Mouse (Mus musculus) spleen, postnatal 10 days (tissue): ENCODE measurements at regions not wholly inside any gene's neighbourhood (a gene's known extent, or its start where the extent isn't known, plus 50 kb on each side); places are given as distances from the start of the nearest gene placed in this dataset.
"Not testable (repeated sequence)": the region's sequence is repeated elsewhere in the genome, so short reads cannot be mapped to it uniquely, and the experiment has no call there.

Experiments
- DNase-seq, 2 experiments: peaks; one replicate each; pipeline ENCODE4 v3.0.0; 2021 to 2022; ENCODE audit warnings: low spot score in 2 of 2

DNA sequence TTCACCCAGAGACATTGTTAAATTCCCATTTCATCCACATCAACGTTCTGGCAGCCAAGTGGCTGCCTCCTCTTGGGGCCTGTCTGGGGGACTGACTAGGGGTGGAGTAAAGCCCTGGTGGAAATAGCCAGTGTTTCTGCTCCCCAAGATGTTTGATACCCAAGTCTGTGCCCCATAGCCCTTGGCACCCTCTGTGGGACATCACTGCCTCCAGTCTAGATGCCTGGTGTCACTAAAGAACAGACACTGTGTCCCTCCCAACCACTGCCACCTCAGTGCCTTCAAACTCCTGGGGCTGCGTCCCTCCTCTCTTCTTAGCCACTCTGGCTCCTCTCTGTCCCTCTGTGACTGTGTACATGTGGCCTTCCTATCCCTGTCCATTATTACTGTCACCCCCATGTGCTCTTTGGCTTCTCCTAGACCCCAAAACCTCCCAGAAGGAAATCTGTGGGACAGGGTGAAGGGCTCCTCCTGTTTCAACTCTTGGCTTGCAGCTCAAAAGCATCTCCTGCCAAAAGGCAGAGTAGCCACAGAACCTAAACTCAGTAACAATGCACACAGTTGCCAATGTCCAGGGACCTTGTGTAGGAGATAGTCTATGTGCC lies 224.8 kb upstream of the Irx4 start:
- no peak for DNase-seq

DNA sequence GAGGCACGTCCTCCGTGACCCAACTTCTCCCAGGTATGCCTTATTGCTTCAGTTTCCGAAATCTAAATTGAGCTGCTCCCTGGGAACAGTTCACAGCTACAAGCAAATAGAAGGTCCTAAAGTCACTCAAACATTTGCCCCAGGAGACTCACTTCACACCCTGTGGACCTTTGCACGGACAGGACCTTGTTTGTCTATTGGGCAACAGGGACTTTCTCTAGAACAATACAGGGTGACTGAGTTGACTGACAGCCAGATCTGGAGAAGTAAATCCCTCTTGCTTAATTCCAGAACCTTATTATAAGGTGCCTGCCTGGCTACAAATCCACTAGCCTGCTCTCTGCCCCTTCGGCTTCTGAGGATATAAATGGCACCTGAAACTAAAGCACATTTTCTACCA lies 220.5 kb upstream of the Irx4 start:
- no peak for DNase-seq

DNA sequence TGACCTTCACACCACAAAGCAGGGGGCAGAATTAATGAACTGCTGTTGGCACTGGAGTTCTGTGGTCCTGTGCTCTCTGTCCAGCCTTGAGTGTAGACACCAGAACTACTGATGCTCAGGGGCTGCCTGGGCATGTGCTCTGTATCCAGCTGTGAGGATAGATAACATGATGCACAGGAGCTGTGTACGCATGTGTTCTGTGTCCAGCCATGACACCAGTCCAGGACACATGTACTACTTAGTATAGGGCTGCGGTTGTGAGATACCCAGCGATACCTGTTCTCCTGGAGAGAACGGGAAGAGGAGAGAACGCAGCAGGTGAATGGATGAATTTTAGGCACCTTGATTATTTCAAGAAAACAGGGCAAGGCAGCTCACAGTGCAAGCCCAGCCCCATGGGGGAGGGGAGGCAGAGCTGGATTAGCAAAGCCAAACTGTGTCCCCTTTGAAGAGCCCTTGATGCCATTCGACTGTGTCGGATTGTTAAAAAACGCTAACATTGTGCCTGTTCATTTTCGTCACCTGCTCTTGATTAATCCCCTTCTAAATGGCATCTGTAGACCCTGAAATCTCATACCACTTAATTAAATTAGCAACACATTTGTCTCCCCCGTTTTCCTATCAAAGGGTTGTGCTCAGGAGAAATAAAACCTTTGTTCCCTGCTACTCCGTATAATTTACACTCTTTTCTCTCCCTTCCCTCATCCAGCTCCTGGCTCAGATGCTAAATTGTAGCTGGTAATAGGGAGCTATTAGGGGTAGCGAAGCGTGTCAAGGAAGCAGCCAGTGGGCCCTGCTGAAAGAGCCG lies 218.8 kb upstream of the Irx4 start:
- no peak for DNase-seq

DNA sequence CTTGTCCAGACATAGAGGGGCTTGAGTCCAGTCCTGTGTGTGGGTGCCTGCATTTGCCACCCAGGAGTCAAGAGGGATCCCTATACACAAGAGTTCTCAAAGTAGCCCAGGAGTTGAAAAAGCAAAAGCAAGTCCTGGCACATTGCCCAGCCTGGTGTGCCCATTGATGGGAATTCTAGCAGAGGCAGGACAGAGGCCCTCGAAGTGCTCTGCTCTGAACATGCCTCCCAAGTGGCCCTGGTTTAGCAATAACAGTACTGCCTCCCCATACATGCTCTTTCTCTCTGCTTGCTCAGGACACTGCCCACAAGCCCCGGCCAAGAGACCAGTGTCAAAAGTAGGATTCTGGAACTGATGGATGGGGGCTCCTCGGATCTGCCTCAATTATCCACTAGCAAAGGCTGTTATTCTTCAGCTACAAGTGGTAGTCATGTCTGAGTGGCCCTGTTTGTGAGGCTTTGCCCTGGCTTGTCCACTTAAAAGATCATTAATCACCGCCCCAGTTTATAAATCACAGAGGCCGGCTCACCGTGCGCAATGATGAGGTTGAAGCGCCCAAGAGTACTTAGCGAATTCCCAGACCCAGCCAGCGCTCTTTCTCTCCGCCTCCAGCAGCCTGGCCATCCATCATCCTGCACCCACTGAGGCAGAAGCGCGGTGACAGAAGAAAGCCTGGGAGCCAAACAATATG lies 190.3 kb upstream of the Irx4 start:
- DNase-seq, result no peak

DNA sequence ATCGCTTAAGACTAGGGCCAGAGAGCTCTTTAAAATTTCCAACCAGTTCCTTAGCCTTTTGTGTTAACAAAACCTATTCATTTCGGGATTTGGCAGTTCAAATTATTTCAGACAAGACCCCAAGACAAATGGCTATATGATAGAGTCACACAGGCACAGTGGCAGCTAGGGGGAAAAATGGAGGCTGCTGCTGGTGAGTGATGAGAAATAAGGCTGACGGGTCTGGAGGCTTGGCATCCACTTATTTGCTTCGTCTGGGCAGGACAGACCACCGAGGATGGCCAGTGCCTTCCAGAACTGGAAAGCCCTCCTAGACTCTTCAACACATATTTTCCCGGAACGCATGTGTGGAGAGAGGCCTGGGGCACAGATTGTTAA lies 189.8 kb upstream of the Irx4 start:
- DNase-seq, result no peak

DNA sequence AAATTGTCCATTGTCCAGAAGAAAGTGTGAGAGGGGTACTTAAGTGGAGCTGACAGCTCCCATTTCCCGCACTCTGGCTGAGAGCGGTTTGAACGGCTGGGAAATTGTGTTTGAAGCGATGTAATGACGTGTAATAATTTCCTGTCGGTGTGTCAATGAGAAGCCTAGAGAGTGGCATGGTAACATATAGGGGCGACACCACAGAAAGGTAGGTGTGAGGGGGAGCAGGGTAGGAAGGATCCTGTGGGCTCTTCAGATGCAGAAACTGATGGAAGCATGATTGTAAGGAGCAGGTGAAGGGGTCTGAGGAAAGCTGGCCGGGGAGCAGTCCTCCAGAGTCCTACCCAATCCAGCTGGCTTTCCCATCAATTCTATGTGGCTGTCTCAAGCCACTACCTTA lies 189.2 kb upstream of the Irx4 start:
- DNase-seq, result no peak

DNA sequence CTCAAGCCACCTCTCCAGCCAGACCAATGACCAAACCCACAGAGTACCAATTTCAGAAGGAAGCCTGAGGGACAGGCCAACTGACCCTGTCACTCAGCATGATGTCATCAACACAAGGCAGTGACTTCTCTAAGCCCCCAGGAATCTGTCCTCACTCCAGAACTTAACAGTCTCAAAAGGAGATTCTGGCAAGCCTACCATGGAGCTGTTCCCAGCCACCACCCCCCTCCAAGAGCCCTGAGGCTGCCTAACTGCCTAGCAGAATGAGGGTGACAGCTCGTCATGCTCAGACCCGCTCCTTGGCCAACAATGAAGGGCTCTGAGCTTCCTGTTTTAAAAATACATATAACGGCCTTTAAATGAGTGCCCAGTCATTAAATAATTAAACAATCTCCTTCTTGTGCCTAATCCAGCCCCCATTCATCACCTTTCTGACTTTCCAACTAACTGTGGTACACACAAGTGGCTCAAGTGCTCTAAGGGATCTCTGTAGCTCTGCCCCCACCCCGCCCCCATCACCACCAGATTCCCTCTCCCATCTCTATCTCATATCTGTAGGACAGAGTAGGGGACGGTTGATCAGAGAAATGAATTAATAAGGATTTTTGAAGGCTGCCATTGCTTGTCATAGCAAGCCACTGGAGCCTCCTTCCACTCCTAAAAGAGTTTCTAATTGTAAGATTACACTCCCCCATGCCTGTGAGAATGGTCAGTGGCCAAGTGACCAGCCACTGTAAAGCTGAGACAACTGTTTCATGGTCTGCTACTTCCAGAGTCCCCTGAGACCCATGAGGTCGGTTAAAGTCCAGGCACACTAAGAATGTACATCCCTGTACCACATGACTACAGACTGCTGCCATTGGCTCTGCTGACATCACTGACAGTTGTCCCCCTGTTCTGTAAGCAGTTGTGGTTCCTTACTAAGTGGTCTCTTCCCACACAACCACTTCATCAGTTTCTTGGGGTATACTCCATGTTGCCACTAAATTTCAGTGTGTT lies 188.1 kb upstream of the Irx4 start:
- no peak for DNase-seq

DNA sequence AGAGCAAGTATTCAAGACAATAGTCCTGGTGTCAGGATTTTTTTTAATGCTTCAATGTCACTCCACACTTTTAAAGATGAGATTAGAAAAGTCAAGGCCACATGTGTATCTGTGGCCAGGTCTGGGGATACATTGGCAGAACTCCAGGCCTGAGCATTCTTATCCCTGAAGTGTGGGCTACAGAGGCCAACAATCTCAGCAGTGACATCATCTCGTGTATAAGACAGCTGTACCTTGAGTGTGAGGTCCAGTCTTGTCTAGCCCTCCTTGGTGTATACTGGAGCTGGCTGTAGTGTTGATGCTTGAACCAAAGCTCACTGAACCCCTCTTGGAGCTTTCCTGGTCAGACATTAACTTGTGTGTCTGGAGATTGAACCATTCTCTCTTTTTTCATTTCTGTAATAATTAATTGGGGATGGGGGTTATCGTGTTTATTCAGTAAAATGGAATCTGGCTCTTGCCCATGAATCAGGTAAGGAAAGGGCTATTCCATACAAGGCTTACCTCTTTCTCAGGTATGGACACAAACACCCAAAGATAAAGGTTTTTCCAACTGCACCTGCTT lies 182.3 kb upstream of the Irx4 start:
- DNase-seq, result no peak

DNA sequence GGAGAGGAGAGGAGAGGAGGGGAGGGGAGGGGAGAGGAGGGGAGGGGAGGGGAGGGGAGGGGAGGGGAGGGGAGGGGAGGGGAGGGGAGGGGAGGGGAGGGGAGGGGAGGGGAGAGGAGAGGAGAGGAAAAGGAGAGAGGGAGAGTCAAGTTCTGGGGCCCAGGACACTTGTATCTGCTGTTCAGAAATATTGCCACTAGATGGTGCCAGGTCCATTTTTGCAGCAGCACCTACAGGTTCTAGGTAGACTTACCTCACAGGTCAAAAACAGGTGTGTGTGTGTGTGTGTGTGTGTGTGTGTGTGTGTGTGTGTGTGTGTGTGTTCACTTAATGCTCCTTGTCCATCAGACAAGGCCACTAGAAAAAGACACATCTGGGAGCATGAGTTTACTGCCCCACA lies 172.5 kb upstream of the Irx4 start:
- DNase-seq, result not testable (repeated sequence)

DNA sequence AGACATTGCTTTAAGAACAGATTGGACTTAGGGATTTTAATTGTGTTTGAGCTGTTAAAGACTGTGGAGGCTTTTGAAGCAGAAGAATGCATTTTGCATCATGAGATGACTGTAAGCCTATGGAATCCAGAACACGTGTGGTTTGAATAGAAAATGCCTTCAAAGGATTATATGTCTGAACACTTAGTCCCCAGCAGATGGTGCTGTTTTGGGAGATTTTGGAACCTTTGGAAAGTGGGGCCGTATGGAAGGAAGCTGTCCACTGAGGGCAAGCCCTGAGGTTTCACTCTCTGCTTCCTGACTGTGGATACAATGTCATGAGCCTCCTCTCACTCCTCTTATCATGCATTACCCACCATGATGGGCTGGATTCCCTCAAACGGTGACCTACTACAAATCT lies 168.4 kb upstream of the Irx4 start:
- DNase-seq, result no peak

DNA sequence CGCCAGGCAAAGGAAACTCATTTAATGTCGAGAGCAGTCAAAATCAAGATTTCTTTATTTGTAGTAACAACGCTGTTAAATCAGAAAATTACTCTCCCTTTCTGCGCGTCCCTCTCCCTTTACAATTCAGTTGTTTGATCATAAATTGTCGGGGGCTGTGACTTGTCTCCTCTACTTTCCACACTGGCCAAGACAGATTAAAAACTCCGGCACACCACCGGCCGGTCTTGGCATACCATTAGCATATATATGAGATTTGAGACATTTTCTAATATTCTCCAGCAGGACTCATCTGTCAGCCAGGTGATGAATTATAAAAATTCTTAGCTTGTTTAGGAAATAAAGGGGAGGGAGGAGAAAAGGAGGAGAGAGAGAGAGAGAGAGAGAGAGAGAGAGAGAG lies 162.8 kb upstream of the Irx4 start:
- DNase-seq, result no peak

DNA sequence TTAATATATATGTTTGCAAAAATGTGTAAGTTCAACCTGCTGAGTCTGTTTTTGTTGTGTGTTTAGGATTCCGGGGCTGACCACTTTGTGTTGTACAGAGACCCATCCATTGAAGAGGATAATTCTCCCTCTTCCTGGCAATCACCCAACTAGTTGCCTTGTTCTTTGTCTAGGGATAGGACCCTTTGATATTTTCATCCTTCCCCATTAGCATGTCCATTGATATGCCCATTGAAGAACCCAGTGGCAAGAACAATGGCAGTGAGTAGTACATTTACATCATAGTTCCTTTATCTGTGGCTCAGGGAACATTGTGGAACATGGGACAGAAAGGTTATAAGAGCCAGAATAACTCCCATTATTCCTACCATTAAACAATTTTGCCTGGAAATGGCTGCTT lies 160.9 kb upstream of the Irx4 start:
- no peak for DNase-seq

DNA sequence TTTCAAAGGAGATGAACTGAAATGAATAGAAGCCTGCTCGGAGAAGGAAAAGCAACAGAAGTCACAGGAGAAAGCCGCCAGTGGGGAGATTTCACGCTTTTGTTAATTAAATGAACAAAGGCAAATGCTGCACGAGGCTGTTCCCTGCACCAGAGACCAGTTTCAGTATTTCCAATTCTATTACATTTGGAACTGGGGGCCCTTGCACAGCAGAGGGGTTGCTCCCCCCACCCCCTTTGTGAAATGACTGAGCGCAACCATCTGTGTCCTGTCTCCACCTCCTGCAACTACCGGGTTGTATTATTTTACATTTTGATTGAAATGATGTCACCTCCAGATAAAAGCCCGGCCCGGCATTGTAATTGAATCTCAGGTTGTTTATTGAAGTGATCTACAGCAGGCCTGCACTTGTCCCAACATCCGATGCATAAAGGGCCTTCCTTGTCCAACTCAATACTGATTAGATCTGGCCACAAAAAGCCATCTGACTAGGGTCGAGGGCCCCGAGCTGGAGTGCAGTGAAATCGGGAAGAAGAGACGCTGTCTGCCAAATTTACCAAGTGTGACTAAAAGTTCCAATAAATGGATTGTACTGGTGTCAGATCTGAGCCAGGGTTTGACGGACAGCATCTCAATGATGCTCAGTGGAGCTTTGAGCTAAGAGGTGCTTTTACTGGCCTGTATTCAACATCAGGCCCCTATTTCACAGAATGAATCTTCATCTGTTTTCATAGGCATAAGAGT lies 152.9 kb upstream of the Irx4 start:
- no peak for DNase-seq

DNA sequence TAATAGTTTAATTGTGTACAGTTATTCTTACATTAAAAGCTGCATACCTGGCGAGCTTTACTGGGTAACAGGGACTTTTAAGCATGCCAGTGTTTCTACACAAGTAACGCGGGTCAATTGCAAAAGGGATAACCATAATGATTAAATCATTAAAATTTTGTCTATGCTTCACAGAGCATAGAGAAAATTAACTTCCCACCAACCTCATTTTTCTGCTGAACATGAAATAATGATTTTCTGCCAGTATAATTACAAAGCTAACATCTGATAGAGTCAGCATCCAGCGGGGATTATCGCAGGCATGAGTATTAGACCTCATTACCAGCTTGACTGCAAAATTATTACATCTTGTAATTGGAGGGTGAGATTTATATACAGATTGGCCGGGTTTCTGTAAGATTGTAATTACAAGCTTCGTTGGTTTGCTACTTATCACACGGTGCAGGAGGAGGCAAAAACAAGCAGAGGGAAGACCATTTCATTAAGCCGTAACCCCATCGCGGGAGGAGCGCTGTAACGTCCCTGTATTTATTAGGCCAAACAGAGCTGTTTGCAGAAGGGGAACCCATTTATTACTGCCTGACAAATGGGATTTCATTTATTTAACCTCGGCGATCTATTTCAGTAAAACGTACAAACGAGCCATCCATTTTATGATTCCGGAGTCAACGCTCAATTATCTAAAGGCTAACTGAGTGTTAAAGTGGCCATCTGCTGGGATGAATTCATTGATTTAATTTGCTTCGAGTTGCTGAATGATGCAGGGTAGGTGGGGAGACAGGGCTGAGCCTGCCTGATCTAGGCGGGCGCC lies 143.3 kb upstream of the Irx4 start:
- no peak for DNase-seq

DNA sequence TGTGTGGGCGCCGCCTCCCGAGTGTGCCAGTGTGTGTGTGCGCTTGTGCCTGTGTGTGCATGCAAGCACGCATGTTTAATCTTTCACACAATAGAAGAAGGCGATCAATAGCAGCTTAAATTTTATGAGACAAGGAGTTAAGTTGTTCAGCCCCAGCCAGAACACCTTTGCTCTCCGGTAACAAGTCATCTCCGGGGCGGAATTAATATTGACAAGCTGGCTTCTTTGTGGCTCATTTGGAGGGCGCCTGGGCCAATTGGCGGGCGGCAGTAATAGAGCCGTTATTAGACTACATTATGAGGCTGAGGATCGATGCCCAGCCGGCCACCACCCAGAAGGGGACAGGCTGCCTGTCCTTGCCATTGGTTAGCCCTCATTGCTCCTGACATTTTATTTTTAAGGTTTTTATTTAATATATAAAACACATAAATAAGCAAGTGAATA lies 142.6 kb upstream of the Irx4 start:
- no peak for DNase-seq

DNA sequence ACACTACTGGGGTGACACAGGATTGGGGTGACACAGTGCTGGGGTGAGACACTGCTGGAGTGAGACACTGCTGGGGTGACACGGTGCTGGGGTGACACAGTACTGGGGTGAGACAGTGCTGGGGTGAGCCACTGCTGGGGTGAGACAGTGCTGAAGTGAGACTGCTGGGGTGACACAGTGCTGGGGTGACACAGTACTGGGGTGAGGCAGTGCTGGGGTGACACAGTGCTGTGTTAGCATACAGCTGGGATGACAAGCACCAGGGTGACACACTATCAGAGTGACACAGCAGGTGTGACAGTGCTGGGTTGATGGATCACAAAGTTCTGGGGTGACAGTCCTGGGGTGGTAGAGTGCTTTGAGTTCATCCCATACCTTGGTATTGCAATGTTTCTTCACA lies 137.3 kb upstream of the Irx4 start:
- no peak for DNase-seq

DNA sequence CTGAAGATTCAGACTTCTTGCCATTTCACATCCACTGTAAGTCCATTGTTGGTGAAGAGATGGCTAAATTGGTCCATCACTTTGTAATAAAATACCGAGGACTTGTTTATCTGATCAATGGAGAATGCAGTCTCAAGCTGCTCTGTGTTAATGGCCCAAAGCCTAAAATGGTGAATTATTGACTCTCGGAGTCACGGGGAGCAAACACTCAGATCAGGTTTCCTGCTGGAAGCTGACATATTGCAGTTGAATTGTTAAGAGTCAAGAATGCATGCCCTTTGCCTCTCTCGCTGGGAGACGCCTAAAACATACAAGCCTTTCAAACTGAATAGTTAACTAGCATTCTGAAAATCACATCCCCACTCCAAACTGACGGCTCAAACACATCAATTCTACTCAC lies 129.0 kb upstream of the Irx4 start:
- DNase-seq, result no peak

DNA sequence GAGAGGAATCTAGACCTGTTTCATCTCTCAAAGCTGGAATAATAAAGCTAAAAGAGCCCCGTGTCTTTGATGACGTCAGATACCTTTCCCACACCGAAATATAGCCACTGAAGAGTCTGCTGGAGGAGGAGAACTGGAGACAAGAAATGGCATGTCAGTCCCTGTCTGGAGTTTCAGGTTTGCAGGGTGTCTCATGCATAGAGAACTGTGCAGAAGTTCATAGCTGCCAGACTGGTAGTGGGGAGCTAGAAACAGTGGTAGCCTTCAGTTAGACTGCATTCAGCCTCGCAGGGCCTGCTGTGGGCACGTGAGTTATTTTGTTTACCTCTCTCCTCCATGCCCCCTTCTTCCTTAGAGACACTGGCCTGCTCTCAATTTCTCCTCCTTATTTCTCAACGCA lies 127.5 kb upstream of the Irx4 start:
- DNase-seq, result no peak

DNA sequence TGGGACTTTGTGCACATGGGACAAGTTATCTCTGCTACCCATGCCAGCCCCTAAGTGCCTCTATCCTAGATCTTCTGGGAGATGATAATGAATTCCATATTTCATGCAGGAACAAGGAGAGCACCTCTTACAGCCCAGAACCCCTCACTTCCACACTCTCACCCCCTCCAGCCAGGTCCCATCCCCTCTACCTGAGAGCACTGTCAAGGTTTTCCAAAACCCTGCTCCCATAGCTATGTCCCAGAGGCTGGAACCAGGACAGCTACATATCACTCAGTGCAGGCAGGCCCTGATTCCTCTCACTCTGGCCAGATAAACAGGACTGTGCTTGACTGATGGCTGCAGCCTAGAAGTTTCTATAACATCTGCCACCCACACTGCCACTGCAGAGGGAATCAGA lies 125.3 kb upstream of the Irx4 start:
- DNase-seq, result no peak

DNA sequence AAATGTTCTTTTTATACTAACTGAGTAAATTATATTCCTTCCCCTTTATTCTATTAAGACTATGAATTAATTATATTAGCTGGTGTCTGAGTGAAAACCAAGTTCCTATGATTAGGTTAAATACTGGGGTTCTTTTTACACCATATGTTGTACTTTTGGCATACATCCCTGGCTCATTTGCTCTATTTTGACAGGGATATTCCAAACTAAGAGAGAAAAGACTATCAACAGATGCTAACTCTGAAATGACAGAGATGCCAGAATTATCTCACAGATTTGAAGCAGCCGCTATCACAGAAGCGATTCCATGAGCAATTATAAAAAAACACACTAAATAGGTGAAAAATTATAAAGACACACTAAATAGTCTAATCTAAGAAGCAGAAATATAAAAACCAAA lies 119.0 kb upstream of the Irx4 start:
- DNase-seq, result no peak
